Mouse (Mus musculus) lung, adult 18-20 months (tissue): ENCODE data around the gene Zdhhc1.

Experiments used
- DNase-seq, 2 experiments: peaks; one replicate each; pipeline ENCODE4 v3.0.0; 2022; ENCODE audit warnings: mixed read lengths in 2 of 2

Zdhhc1 gene

GRCm38 (mm10) chr8:105517346-105517745 is 20.6 kb upstream of the Zdhhc1 start:
- DNase-seq, result no peak

GRCm38 (mm10) chr8:105516018-105516645 is 19.4 kb upstream of the Zdhhc1 start:
- peak; percentile 78 to 85 for DNase-seq

DNA sequence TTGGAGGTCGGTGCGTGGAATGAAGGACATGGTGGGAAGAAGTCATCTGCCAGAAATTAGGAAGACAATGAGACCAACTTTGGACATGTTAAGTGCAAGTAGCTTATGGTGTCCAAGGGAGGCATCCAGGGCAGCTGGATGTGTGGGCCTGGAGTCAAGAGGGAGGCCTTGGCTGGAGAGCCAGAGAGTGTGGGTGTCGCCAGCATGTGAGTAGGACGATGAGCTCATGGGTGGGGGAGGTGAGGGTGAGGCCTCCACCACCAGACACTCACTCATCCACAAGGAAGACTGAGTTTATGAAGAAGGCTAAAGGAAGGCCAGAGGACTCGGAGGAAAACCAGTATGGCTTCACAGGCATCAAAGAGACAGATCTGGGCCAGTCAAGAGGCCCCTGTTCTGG is 18.0 kb upstream of the Zdhhc1 start:
- DNase-seq, result peak in 1 of 2 experiments; percentile 33

GRCm38 (mm10) chr8:105514194-105514593 is 17.5 kb upstream of the Zdhhc1 start:
- no peak for DNase-seq

DNA sequence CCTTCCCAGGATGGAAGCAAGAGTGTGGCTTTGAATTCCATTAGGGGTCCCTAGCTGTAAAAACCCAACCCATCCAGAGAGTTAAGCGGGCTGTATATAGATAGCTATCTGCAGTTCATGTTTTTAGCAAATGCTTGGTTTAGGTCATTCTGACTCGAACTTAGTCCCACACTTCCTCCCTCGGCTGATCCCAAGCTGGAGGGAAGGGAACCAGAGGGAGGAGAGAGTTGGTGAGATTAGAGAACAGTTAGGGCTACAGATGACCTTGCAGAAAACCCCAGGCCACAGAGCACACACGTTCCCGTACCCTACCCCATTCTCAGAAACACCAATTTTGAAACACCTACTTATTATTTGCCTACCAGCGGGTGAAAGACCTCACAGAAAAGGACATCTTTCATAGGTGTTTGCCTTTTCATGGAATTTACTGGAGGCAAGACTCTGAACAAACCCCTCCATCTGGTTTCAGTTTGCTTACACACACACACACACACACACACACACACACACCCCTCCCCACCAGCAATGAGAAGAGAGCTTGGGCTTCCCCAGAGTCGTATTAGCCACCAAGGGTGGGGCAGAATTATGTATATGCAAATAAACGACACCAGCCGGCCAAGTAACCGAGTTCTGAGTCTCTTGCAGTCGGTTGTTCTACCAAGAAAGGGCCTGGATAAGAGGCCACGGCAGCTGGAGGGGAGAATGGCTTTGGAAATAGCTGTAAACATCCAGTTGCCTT is 13.5 kb upstream of the Zdhhc1 start:
- DNase-seq, result no peak

- DNase-seq, result no peak
Measured at GRCm38 (mm10) chr8:105508758-105509157, 12.1 kb upstream of the Zdhhc1 start.

DNA sequence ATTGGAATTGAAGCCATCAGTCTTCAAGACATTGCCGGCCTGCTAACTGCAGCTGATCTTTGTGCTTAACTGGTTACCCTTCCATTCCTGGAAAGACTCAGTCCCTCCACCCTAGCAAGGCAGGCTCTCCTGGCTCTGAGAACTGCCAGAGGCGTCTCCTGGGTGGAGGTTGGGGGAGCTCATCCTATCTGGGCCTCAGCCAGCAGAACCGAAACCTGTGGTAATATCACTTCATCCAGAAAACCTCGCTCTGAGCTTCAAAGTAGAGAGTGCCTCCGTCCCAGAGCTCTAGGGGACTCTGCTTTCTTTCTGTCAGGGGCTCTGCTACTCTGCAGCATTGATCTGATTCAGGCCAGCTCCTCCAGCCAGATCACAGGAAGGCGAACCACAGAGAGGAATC is 10.3 kb upstream of the Zdhhc1 start:
- DNase-seq, result no peak

DNA sequence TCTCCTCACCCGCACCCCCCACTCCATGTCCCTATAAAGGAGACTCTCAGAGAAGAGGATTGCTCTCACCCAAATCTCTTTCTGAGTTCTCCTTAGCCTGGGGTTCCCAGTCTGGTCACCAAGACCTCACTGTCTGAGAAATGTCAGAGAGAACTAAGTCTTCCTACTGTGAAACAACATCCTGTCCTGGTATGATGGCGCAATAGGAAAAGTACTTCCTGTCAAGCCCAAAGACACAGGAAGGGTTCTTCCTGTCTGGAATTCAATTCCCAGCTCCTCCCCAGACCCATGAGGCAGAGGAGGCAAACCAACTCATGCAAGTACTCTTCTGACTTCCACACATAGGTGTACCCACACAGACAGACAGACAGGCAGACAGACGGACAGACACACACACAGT is 7.9 kb upstream of the Zdhhc1 start:
- peak in 1 of 2 experiments; percentile 58 for DNase-seq

- DNase-seq, result no peak
Measured at GRCm38 (mm10) chr8:105499787-105500186, 3.1 kb upstream of the Zdhhc1 start.

DNA sequence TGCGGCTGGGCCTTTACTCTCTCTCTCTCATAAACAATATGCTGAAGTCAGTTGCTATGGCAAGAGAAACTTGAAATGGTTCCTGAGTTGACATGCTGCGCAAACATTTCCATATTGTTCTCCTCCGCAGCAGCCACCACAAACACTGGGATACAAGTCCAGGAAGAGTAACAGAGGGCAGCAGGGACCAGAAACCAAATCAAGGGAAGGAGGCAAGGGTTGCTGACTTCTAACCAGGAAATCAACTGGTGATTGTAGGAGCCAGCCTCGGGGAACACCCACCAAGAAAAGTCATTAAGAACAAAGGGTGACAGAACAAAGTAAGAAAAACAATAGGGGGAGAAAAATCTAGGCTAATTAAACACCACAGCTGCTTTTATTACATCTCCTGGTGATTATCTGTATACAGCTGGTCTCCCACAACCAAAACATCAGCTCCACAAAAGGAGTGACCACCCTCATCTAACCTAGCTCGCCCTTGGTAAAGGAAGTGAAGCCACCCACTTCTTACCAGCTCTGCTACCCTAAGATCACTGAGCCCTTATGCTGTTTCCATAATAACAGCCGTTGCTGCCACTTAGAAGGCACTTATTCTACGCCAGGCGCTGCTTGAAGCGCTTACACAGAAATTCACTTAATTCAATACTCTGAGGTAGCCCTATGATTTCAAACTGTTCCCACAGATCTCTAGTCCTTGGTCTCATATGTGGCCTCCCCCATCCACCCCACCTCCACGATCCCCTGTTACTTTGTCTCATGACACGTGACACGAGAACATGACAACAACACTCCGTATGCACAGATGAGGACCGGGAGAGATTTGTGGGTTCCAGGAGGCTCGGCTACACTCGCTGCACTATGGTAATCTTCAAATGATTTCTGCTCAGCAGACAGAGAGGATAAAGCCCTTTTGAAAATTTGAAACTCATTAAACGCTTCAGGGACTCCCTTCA is 1.1 kb downstream of the Zdhhc1 start:
- DNase-seq, result peak in 1 of 2 experiments; percentile 68

GRCm38 (mm10) chr8:105494566-105494965 is 2.1 kb downstream of the Zdhhc1 start:
- peak; percentile 51 to 80 for DNase-seq

DNA sequence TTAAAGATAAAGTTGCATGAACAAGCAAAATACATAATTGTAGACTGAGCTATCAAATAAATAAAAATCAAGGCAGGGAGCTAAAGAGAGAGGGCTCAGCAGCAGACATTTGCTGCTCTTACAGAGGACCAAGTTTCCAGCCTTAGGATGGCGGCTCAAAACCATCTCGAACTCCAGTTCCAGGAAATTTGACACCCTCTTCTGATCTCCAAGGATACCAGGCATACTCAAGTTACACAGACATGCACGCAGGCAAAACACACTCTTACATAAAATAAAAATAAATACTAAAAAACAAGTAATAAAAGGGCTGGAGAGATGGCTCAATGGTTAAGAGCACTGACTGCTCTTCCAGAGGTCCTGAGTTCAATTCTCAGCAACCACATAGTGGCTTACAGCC is 3.2 kb downstream of the Zdhhc1 start:
- no peak for DNase-seq

- no peak for DNase-seq
Measured at GRCm38 (mm10) chr8:105489281-105489680, 7.4 kb downstream of the Zdhhc1 start.

DNA sequence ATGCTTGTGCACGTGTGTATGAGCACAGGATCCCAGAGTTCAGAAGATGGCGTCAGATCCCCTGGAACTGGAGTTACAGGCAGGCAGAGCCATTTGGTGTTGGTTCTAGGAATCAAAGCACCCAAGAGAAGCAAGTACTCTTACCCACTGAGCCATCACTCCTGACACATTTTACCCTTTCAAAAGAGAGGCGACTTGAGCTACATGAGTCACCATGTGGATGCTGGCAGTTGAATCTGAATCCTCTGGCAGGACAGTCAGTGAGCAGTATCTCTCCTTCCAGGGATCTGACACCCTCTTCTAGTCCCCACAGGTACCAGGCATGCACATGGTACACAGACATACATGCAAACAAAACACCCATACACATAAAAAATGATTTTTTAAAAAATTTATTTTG is 8.6 kb downstream of the Zdhhc1 start:
- no peak for DNase-seq

DNA sequence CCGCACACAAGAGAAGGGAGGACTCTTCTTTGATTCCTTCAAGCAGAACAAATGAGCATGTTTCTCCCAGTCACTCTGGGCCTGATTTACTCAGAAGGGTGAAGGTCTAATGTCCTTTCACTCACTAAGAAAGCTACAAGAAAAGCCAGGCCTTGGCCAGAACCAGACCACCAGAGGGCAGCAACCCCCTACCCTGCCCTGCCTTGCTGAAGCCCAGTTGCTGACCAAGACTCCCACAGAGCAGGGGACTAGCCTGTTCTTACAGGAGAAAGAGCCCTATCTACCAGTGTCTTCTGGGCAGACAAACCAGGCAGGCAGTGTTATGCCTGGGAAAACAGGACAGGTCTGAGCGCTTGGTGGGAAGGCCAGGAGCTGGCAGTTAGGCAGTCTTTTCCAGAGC is 12.3 kb downstream of the Zdhhc1 start:
- DNase-seq, result peak in 1 of 2 experiments; percentile 61

DNA sequence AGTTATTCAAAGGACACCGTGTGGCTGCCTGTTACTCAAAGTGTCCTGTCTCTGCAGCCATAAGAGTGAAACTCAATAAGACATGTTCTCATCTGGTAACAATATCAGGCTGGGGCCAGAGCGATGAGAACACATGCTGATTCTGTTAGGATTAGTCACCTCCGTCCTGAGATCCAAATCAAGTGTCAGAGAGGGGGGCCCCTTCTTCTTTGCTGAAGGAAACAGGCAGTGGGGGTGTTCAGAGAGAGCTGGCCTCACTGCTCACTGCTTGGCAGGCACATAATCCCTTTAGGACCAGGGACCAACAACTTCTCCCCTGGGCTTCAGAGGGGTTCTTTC is 12.7 kb downstream of the Zdhhc1 start:
- DNase-seq, result no peak

DNA sequence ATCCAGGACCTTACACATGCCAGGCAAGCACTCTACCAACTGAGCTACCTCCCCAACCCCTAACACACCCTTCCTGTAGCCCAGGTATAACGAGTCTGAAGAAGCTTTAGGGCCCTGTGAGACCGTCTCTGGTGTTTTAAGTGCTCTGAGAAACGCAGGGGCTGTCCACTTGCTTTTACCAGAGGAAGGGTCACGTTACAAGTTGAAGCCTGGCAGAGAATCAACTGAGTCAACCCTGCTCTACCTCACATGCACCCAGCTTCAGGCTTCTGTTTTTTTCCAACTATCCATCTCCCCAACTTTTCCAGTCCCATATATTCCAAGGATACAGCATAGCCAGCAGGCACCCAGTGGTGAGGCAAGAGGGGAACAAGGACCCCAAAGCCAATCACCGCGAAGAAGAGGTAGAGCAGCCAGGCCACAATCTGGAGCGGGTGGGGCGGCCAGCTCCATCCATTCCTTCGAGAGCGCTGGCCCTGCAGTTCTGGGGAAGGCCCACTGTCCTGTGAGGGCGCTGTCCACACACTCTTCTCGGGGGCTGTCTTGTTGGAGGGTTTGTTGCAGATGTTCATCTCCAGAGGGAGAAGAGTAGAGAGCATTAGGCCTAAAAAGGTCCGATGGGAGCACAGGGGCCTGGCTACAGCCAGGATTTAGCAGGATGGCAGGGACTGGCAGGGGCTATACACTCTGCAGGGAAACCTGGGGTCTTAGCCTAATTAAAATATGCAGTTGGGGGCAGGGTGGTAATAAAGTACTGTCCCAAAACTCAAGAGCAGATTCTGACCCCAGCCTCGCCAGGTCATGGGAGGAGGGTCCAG is 13.3 kb downstream of the Zdhhc1 start:
- peak in 1 of 2 experiments; percentile 63 for DNase-seq

DNA sequence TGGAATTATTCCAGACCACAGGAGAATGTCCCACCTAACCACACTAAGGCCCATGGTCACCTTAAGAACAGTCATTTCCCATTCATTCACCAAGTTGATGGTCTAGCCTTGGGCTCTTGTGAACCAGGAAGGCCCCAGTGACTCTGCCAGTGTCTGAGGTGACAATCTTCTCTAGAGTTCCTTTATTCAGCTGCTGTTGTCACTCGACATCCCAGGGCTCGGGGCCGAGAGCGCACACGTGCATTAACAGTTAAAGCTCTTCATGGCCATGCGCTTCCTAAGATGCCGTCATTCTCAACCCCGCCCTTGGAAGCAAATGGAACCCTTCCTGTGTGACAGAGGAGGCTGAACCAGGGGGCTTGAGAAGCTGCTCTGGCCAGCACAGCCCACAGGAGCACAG is 14.6 kb downstream of the Zdhhc1 start:
- DNase-seq, result no peak

DNA sequence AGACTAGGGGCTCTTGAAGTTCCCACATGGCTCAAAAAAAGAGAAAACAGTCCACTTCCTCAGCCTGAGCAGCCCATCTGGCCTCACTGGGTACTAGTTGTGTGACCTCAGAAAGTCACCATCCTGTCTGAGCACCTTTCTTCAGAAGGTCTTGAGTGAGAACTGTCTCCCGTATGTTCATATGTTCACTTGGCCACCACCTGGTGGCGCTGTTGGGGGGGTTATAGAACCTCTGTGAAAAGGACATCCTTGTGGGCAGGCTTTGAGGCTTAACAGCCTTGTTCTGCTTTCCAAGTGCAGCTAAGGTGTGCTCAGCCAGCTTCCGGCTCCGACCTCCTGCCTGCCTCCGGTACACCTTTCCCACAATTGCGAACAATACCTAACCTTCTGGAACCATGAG is 15.2 kb downstream of the Zdhhc1 start:
- DNase-seq, result peak in 1 of 2 experiments; percentile 60

- DNase-seq, result no peak
Measured at GRCm38 (mm10) chr8:105481013-105481412, 15.7 kb downstream of the Zdhhc1 start.

DNA sequence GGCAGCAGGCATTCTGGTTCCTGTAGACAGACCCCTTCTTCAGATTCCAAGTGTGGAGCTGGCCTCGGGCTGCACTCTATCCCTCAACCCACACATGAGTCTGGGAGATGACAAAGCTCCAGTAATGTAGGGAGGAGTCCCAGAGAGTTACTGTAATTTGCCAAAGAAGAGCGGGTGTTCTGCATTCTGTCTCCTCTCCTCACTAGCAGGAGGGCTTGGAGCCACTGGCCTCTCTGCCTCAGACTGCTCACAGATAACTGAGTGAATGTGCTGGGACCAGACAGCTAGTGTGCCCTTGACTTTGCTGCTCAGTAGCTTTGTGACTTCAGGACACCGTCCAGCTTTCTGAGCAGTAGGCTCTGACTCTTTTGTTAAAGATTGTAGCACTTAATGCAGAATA is 18.9 kb downstream of the Zdhhc1 start:
- DNase-seq, result no peak

GRCm38 (mm10) chr8:105476628-105477413 is 19.9 kb downstream of the Zdhhc1 start:
- DNase-seq, result peak; percentile 68 to 78
